Mouse (Mus musculus) embryo, embryonic 11.5 days (tissue): Measurements from ENCODE around the gene Zfp990.
"Not testable (repeated sequence)": the region's sequence is repeated elsewhere in the genome, so short reads cannot be mapped to it uniquely, and the experiment has no call there.

ENCODE experiments used
- DNase-seq: peaks from one replicate; pipeline ENCODE4 v3.0.0-alpha.2; 2012; ENCODE audit warnings: low read depth, low spot score

The Zfp990 gene

GRCm38 (mm10) chr4:145510459-145510858 is at the start of gene Zfp990:
Gene Zfp990 (plus strand): TSS chr4:145510759.
- not testable (repeated sequence) for DNase-seq

- not testable (repeated sequence) for DNase-seq
Measured at GRCm38 (mm10) chr4:145463553-145464253, 46.9 kb upstream of the Zfp990 start.

DNA sequence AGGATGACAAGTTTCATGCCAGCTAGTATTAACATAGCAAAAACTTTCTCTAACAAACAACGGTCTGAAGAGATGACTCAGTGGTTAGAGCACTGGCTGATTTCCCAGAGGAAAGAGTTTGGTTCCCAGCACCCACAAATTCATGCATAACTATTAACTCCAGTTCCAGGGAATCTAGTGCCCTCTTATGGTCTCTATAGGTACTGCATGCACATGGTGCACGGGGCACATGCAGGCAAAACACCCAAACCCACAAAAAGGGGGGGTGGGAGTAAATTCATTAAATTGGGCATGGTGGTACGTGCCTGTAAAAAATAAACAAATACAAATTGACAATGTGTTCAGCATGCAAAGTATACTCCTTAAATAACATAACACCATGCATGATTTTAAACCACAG is 32.4 kb upstream of the Zfp990 start:
- DNase-seq = no peak

DNA sequence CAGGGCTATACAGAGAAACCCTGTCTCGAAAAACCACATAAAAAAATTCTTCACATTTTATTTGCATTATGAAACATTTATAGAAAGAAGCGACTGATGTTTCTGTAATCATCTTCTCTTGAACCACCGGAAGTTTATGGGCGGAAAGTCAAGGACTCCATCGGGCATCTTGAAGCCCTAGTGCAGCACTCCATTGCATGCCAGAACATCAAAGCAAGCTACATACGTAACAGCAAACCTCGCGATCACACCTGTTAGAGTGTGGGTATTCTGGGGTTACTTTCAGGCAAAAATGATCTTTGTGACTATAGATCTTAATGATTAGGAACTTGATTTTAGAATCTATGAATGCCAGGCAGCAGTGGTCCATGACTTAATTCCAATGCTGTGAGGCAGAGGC is 29.9 kb upstream of the Zfp990 start:
- not testable (repeated sequence) for DNase-seq

DNA sequence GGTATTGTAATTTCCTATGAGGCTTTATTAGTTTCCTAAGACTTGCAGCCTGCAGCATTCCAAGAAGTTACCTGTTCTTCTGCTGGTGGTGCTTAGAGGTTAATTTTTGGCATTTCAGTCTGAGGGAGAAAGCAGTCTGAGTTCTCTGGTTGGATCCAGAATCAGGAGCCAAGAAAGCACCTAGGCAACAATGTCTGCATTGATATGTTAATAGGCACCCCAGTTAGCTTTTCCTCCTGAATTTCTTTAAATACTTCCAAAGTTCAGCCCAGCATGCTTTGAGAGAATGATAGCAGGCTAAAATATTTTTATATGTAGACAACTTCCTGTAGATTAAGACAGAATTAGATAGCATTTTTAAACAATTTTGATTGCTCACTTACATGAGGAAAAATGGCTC is 21.2 kb upstream of the Zfp990 start:
- DNase-seq = no peak

DNA sequence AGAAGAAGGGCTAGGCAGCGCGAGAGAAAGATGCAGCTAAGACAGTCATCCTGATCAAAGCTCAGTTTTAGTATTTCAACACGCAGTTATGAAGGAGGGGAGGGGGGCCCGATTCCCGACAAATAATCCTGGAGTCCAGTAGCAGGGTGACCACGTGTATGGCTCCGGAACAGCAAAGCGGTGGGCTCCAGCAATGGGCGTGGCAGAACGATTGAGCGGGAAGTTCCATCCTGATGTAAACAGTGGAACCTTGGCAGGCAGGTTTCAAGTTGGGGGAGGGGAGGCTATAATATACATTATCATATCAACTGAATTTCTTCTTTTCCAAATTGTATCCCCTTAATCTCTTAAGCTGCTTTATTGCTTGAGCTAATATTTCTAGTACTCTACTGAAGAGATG is 18.4 kb upstream of the Zfp990 start:
- DNase-seq = no peak

DNA sequence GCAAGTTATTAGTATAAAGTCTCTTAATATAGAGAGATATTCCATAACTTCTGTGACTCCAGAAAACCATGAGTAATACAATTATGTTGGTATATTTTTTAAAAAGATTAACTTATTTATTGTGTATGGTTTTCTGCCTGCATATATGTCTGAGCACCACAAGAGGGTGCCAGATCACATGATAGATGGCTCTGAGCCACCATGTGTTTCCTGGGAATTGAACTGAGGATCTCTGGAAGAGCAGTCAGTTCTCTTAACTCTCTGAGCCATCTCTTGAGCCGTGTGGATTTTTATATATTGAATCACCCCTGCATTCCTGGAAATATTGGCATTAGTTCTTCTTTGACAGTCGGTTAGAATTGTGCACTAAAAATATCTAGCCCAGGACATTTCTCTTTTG is 17.2 kb upstream of the Zfp990 start:
- not testable (repeated sequence) for DNase-seq

- not testable (repeated sequence) for DNase-seq
Measured at GRCm38 (mm10) chr4:145514637-145515036, 4.1 kb downstream of the Zfp990 start.

- DNase-seq = not testable (repeated sequence)
Measured at GRCm38 (mm10) chr4:145515776-145516565, 5.4 kb downstream of the Zfp990 start.

DNA sequence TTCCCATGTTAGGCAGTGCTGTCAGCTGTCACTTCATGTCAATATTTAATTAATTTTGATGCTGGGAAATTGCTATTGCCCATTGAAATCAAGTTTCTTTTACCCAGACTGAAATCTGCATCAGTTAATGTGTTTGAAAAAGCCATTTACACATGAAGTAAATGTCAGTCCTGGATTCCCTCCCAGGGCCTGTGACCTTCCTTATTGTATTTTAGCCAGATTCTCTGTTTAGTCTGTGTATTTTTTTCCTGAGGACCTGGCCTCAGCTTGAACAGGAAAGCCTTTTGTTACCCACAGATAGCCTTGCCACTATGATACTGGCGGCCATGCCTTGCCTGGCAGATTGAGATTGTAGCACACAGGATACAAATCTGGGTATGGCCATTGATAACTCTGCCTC is 6.8 kb downstream of the Zfp990 start:
- not testable (repeated sequence) for DNase-seq

DNA sequence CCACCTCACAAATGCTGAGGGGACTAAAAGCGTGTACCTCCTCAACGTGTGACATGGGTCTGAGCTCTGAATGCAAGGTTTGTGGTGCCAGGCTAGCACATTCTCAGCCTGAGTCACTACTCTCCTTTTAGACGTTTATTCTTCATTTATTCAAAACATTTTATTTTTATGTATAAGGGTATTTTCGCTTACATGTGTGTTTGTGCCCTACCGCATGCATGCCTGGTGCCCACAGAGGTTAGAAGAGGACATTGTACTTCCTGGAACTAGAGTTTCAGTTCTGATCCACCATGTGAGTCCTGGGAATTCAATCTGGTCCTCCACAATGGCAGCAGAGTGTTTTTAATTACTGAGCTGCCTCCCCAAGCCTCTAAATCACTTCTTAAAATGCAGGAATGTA is 33.3 kb downstream of the Zfp990 start:
- DNase-seq = not testable (repeated sequence)

GRCm38 (mm10) chr4:145545106-145545505 is 34.5 kb downstream of the Zfp990 start:
- DNase-seq = not testable (repeated sequence)

GRCm38 (mm10) chr4:145545734-145546349 is 35.3 kb downstream of the Zfp990 start:
- DNase-seq = not testable (repeated sequence)

- DNase-seq = not testable (repeated sequence)
Measured at GRCm38 (mm10) chr4:145546477-145546876, 35.9 kb downstream of the Zfp990 start.

GRCm38 (mm10) chr4:145556680-145557079 is 46.1 kb downstream of the Zfp990 start:
- DNase-seq = no peak

DNA sequence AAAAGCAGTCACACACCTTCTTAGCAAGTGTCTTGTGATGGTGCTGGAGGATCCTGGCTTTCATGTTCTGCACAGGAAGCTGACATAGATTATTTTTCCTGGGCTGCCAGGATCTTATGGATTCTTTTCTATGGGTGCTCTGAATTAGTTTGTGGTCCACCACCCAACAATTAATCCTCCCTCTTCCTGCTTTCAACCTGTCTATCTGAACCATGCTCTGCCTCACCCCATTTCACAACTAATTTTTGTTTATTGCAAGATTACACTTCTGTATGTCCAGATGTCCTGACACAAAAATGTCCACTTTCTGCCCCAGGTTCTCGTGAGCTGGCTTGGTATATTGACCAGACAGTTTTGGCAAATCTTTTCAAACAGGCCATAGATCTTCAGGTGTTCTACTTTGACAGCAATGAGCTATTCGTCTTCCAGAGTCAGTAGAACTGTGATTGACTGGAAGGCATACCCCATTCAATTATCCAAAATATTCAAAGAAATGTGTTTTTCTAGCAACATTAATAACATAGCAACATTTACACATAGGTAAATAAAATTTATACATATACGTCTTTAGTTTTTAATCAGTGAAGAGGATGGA is 49.0 kb downstream of the Zfp990 start:
- DNase-seq = no peak

DNA sequence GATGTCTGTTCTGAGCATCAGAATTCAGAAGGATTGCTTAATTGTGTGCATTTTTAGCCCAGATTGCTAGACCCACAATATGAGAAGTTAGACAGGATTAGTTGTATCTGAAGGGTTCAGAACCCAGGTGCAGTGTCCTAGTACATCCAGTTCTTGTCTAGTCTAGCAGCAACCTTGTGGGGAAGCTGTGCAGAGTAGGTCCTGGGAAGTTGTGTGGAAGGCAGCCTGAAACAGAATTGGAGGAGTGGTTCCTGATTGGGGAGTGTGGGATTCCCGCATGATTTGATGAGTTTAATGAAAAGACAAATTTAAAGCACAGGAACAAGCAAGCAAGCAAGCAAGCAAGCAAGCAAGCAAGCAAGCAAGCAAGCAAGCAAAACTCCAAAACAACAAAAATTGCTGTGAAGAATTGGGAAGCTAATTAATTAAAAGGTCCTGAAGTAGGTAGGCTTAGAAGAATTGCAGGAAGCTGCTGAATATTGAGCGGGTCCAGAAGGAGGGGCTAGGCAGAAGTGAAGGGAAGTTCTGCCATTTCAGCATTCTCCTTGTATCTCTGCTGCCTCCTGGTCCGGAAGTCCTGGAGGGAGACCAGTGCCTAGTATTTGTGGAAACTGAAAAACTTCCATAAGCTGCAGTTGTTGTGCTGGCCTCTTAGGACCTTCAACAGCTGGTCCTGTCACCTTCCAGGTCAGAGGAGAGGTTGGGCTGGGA is 53.7 kb downstream of the Zfp990 start:
- no peak for DNase-seq

DNA sequence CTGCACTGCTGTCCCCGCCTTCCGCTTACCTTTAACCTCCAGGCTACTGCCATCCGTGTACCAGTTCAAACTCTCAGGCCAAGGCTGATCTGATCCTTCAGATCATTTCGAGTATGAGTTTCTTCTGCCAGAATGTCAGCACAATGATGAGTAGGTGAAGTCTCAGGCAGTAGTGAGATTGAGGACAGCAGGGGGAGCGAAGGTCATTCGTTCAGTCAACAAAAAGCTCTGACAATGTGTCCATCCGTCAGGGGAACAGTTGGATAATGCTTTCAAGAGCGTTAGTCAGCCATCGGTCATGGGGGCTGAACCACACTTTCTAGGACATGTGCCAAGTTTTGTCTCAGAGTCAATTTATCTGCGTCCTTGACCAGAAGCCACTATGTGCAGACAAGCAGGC is 59.9 kb downstream of the Zfp990 start:
- not testable (repeated sequence) for DNase-seq

DNA sequence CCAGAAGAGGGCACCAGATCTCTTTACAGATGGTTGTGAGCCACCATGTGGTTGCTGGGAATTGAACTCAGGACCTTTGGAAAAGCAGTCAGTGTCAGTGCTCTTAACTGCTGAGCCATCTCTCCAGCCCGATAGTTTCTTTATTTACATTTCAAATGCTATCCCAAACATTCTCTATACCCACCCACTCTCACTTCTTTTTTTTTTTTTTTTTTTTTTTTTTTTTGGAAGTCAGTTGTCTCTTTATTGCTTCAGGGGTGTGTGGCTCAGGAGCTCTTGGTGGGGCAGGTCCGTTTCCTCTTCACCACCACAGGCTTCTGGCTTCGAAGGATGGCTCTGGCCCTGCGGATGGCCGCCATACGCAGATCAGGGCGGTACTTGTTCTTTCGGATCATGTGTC is 66.1 kb downstream of the Zfp990 start:
- DNase-seq = not testable (repeated sequence)

- DNase-seq = not testable (repeated sequence)
Measured at GRCm38 (mm10) chr4:145580333-145580732, 69.8 kb downstream of the Zfp990 start.

DNA sequence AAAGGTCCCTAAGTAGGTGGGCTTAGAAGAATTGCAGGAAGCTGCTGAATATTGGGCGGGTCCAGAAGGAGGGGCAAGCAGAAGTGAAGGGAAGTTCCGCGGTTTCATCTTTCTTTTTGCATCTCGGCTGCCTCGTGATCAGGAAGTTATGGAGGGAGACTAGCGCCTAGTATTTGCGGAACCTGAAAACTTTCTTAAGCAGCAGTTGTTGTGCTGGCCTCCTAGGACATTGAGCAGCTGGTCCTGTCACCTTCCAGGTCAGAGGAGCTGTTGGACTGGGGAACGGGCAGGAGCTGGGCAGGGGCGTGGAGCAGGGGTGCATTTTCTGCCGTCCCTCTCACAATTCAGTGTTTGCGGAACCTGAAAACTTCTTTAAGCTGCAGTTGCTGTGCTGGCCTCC is 74.5 kb downstream of the Zfp990 start, which contains the start of gene Gm13212:
TSS of gene Gm13212 (plus strand) at position 89 of the 400 bp plus-strand sequence.
- DNase-seq = peak; percentile 26
